Mouse (Mus musculus) neutrophil, adult 65 days (primary cell): ENCODE results near the gene Zfp341. TPM values are rescaled to one million over a fixed set of nuclear protein-coding genes. Genes with fewer than 3 reads are reported as not detected.

Experiments used
- total RNA-seq: library from RNA; stranded (reverse); gene quantifications from 2 replicates; pipeline ENCODE4 v1.2.4, GENCODE M21; 2023

The Zfp341 gene
- 2.7 and 3.6 TPM in 2 replicates for total RNA-seq

GRCm38 (mm10) chr2:154613118-154614115 lies at the start of gene Zfp341, which contains the start of gene 4930519P11Rik:
Zfp341 (plus strand) TSS chr2:154613297.
4930519P11Rik (minus strand) TSS chr2:154613437.

GRCm38 (mm10) chr2:154569836-154570286 lies 43.2 kb upstream of the Zfp341 start, which contains the start of gene E2f1:
E2f1 (minus strand) TSS chr2:154569892.

GRCm38 (mm10) chr2:154603638-154604153 lies 9.4 kb upstream of the Zfp341 start, which contains the start of gene Pxmp4:
Pxmp4 (minus strand) TSS chr2:154603708.

GRCm38 (mm10) chr2:154651363-154651762 lies 38.3 kb downstream of the Zfp341 start, which contains the start of gene Chmp4b:
Chmp4b (plus strand) TSS chr2:154651705.

Other genes with a start within 250 kb of the Zfp341 start
- gene Cdk5rap1, start 240.3 kb upstream of the Zfp341 start, total RNA-seq, result 6.5 and 7.6 TPM in 2 replicates
- 0.98 and 1.4 TPM in 2 replicates for gene Snta1, start 205.2 kb upstream of the Zfp341 start, total RNA-seq
- gene Cbfa2t2, start 176.8 kb upstream of the Zfp341 start, total RNA-seq, result 18.3 and 30.7 TPM in 2 replicates
- gene 1700003F12Rik, start 66.2 kb upstream of the Zfp341 start, total RNA-seq, result 0.76 TPM in 1 of 2 replicates, not detected in the other
- gene Actl10, start 61.5 kb upstream of the Zfp341 start, total RNA-seq, result 0.32 TPM in 1 of 2 replicates, not detected in the other
- 1.1 and 2.1 TPM in 2 replicates for gene Necab3, start 54.4 kb upstream of the Zfp341 start, total RNA-seq
- 14.2 and 18.8 TPM in 2 replicates for gene E2f1, start 43.4 kb upstream of the Zfp341 start, total RNA-seq
- 13.9 and 14.9 TPM in 2 replicates for gene Pxmp4, start 9.6 kb upstream of the Zfp341 start, total RNA-seq
- gene 4930519P11Rik, start 140 bp downstream of the Zfp341 start, total RNA-seq, result 0.91 TPM in 1 of 2 replicates, not detected in the other
- 203 and 242 TPM in 2 replicates for gene Chmp4b, start 38.4 kb downstream of the Zfp341 start, total RNA-seq
- gene Gm14214, start 156.7 kb downstream of the Zfp341 start, total RNA-seq, result not detected in 2 replicates
- 161 and 165 TPM in 2 replicates for gene Raly, start 177.8 kb downstream of the Zfp341 start, total RNA-seq
- not detected in 2 replicates for gene a, start 178.1 kb downstream of the Zfp341 start, total RNA-seq